Mouse (Mus musculus) kidney, embryonic 14.5 days (tissue): ENCODE data around the gene Cetn2. TPM values are rescaled to one million over a fixed set of nuclear protein-coding genes. Genes with fewer than 3 reads are reported as not detected.

Source experiments
- ATAC-seq: fragments of 200-750 bp; cut with Nextera tagmentation; 2 replicates; pipeline ENCODE4 v1.8.0; 2017; ENCODE audit warnings: moderate number of reproducible peaks, mild to moderate bottlenecking, moderate TSS enrichment, moderate library complexity; ENCODE audit not compliant: low FRiP score, low TSS enrichment
- H3K27ac ChIP-seq: fragments of 300-500 bp; sonication (generic); 2 replicates; pipeline ENCODE4 v1.5.1; 2014; ENCODE audit warnings: low read depth, mild to moderate bottlenecking, low read length, moderate library complexity, mixed read lengths
- H3K27me3 ChIP-seq: fragments of 300-500 bp; sonication (generic); 2 replicates; pipeline ENCODE4 v1.6.1; 2014; ENCODE audit warnings: mild to moderate bottlenecking, low read length; ENCODE audit not compliant: control insufficient read depth, insufficient read depth
- H3K36me3 ChIP-seq: fragments of 300-500 bp; sonication (generic); 2 replicates; pipeline ENCODE4 v1.6.1; 2014; ENCODE audit warnings: low read length, mixed read lengths; ENCODE audit not compliant: control insufficient read depth, insufficient read depth
- H3K4me1 ChIP-seq: fragments of 300-500 bp; sonication (generic); 2 replicates; pipeline ENCODE4 v1.6.1; 2014; ENCODE audit warnings: low read length, mixed read lengths; ENCODE audit not compliant: control insufficient read depth, insufficient read depth
- H3K4me2 ChIP-seq: fragments of 300-500 bp; sonication (generic); replicated peaks from 2 replicates; pipeline ENCODE4 v1.6.1; 2014; ENCODE audit warnings: low read depth, mild to moderate bottlenecking, low read length
- H3K4me3 ChIP-seq: fragments of 300-500 bp; sonication (generic); 2 replicates; pipeline ENCODE4 v1.5.1; 2014; ENCODE audit warnings: mild to moderate bottlenecking, low read length
- H3K9ac ChIP-seq: fragments of 300-500 bp; sonication (generic); 2 replicates; pipeline ENCODE4 v1.6.1; 2014; ENCODE audit warnings: low read depth, mild to moderate bottlenecking, low read length, moderate library complexity
- H3K9me3 ChIP-seq: fragments of 300-500 bp; sonication (generic); 2 replicates; pipeline ENCODE4 v1.6.1; 2016; ENCODE audit warnings: low read length; ENCODE audit not compliant: control insufficient read depth
- WGBS: fragments of 180-500 bp; shearing (Covaris S2); extraction: QIAGEN DNeasy Blood & Tissue Kit; methylation state at CpG from one replicate; pipeline ENCODE4 v1.1.7; 2014; 5-methylcytosine and 5-hydroxymethylcytosine counted together
- polyA plus RNA-seq: library from polyadenylated mRNA; unstranded; fragments of >200 nt; fragmentation: Nextera tagmentation; extraction: Ambion mirVana; gene quantifications from 2 replicates; pipeline ENCODE4 v1.2.1, GENCODE M21; 2014

Cetn2 gene
- polyA plus RNA-seq, 1 experiment from 2014 or later = 112 TPM

- no peak overlapping the region for H3K9ac ChIP-seq
- no peak overlapping the region for H3K4me3 ChIP-seq
- no peaks in the 10 kb centered on the region for H3K36me3 ChIP-seq
- ATAC-seq = peak; percentile 46; the same call in 1 of the 2 replicates
- no peaks in the 10 kb centered on the region for H3K9me3 ChIP-seq
- 19% methylated on average over 2 of the region's 2 CpGs for WGBS
- H3K27ac ChIP-seq = no peak overlapping the region
- no peaks in the 10 kb centered on the region for H3K27me3 ChIP-seq
- no peak overlapping the region for H3K4me2 ChIP-seq
- no peaks in the 10 kb centered on the region for H3K4me1 ChIP-seq
These were observed 9.8 kb downstream of the Cetn2 start for GRCm38 (mm10) chrX:72908404-72908741.

GRCm38 (mm10) chrX:72907619-72908403, 10.4 kb downstream of the Cetn2 start:
- WGBS = 84% methylated on average over 6 of the region's 6 CpGs
- ATAC-seq = no peak
- no peak overlapping the region for H3K27ac ChIP-seq

GRCm38 (mm10) chrX:72902530-72902929, 15.7 kb downstream of the Cetn2 start:
- H3K4me2 ChIP-seq = no peak overlapping the region
- H3K4me1 ChIP-seq = no peaks in the 10 kb centered on the region
- H3K27me3 ChIP-seq = no peaks in the 10 kb centered on the region
- no peak overlapping the region for H3K4me3 ChIP-seq
- no peak for ATAC-seq
- no peak overlapping the region for H3K27ac ChIP-seq
- no peaks in the 10 kb centered on the region for H3K9me3 ChIP-seq
- H3K36me3 ChIP-seq = no peaks in the 10 kb centered on the region
- no peak overlapping the region for H3K9ac ChIP-seq
- WGBS = 41% methylated on average over 1 of the region's 1 CpGs

More at GRCm38 (mm10) chrX:72907619-72908403, 10.4 kb downstream of the Cetn2 start:
- H3K9me3 ChIP-seq = no peaks in the 10 kb centered on the region
- no peaks in the 10 kb centered on the region for H3K4me1 ChIP-seq
- H3K4me2 ChIP-seq = no peak overlapping the region
- no peak overlapping the region for H3K4me3 ChIP-seq
- H3K9ac ChIP-seq = no peak overlapping the region
- no peaks in the 10 kb centered on the region for H3K36me3 ChIP-seq
- no peaks in the 10 kb centered on the region for H3K27me3 ChIP-seq

- H3K27ac ChIP-seq = no peak overlapping the region
- H3K4me1 ChIP-seq = no peaks in the 10 kb centered on the region
- H3K27me3 ChIP-seq = no peaks in the 10 kb centered on the region
- H3K4me3 ChIP-seq = no peak overlapping the region
- no peak overlapping the region for H3K4me2 ChIP-seq
- no peak for ATAC-seq
- 73% methylated on average over 1 of the region's 1 CpGs for WGBS
- H3K9me3 ChIP-seq = no peaks in the 10 kb centered on the region
- no peak overlapping the region for H3K9ac ChIP-seq
- no peaks in the 10 kb centered on the region for H3K36me3 ChIP-seq
These were observed 22.2 kb downstream of the Cetn2 start for GRCm38 (mm10) chrX:72896055-72896437.

GRCm38 (mm10) chrX:72895388-72896054, 22.7 kb downstream of the Cetn2 start:
- H3K27me3 ChIP-seq = no peaks in the 10 kb centered on the region
- no peak overlapping the region for H3K27ac ChIP-seq
- no peak overlapping the region for H3K4me2 ChIP-seq
- H3K9ac ChIP-seq = no peak overlapping the region
- no peaks in the 10 kb centered on the region for H3K9me3 ChIP-seq
- no peaks in the 10 kb centered on the region for H3K36me3 ChIP-seq
- 80% methylated on average over 5 of the region's 5 CpGs for WGBS
- no peaks in the 10 kb centered on the region for H3K4me1 ChIP-seq
- no peak for ATAC-seq
- H3K4me3 ChIP-seq = no peak overlapping the region

Other genes with a start within 250 kb of the Cetn2 start
- 0.06 TPM in 1 of 2 replicates, not detected in the other for gene Gabrq, start 93.2 kb downstream of the Cetn2 start, polyA plus RNA-seq
- 25.4 and 29.5 TPM in 2 replicates for gene Nsdhl, start 146 bp upstream of the Cetn2 start, polyA plus RNA-seq
- gene Zfp185, start 68.9 kb upstream of the Cetn2 start, polyA plus RNA-seq = 3.0 and 4.9 TPM in 2 replicates
- gene Pnma5, start 118.7 kb upstream of the Cetn2 start, polyA plus RNA-seq = not detected in 2 replicates
- 0.12 TPM in 1 of 2 replicates, not detected in the other for gene Pnma3, start 146.4 kb upstream of the Cetn2 start, polyA plus RNA-seq
- 0.46 TPM in 1 of 2 replicates, not detected in the other for gene Xlr4a, start 164.1 kb upstream of the Cetn2 start, polyA plus RNA-seq
- gene Xlr3a, start 178.7 kb upstream of the Cetn2 start, polyA plus RNA-seq = 0.51 and 1.4 TPM in 2 replicates
- not detected in 2 replicates for gene Gm14685, start 198.6 kb upstream of the Cetn2 start, polyA plus RNA-seq
- gene Xlr5b, start 230.4 kb upstream of the Cetn2 start, polyA plus RNA-seq = not detected in 2 replicates
- not detected in 2 replicates for gene DXBay18, start 231.0 kb upstream of the Cetn2 start, polyA plus RNA-seq